Mouse (Mus musculus): ENCODE data around the gene Alcam.

The Alcam gene

GRCm38 (mm10) chr16:52250935-52251334 is 202.9 kb downstream of the Alcam start:
- no peak for DNase-seq (ENCODE audit: low spot score)

GRCm38 (mm10) chr16:52250196-52250595 is 203.7 kb downstream of the Alcam start:
- DNase-seq (ENCODE audit: low spot score), result no peak

DNA sequence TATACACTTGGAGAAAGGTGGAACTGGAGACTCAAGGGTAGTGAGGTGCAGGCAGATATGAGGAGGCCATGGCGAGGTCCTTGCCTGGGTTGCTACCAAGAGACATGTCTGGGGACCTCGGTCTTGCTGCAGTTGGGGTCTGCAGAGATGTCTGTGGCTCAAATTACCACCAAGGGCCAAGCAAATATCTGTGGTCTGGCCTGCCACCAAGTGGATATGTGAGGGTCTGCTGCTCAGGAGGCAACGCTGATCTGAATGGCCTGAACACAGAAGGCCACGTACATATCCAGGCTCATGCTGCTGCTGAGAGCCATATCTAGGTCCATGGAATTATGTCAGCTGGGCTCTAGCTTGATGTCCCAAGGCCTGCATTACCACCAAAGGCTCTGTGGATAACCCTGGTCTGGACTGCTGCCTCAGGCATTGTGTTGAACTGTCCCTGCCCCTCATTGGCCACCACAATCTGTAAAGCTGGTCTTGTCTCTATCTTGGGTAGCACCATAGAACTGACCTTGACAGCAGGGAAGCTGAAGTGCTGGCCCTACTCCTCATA is 210.4 kb downstream of the Alcam start:
- no peak for DNase-seq (ENCODE audit: low spot score)

DNA sequence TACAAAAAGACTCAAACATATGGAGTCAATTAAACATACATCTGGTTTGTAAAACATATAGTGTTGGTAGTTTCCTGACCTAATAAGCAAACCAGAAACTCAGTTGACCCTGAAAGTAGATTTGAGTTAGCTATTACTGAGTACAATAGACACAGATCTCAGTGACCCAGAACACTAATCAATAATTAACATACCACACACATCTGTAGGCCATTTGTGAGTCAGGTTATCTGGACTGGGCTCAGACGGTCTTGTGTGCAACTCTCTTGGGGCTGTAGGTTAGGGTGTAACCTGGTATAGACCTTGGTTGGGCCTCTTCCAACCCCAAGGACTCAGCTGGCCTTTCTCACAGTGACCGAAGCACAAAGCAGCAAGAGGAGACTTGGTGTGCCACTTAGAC is 211.7 kb downstream of the Alcam start:
- DNase-seq (ENCODE audit: low spot score), result no peak

GRCm38 (mm10) chr16:52229930-52230329 is 223.9 kb downstream of the Alcam start:
- DNase-seq (ENCODE audit: low spot score), result no peak

DNA sequence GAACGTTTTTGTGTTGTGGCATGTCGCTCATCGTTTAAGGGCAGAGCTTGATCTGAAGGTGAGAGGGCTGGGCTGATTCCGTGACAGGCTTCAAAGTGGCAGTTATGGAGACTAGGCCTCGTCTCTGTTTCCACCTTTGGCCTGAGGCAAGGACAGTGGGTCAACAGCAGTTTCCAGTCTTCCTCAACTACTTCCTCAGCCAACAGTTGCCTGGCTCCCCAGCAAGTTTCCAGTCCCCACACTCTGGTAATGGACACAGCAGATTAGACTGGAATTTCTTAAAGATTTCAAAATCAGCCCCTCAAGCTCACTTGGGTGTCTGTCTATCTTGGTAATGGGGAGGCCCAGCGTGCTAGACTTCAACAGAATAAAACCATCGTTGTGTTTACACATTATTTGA is 224.4 kb downstream of the Alcam start:
- no peak for DNase-seq (ENCODE audit: low spot score)

- no peak for DNase-seq (ENCODE audit: low spot score)
Observed at GRCm38 (mm10) chr16:52222896-52223295, 231.0 kb downstream of the Alcam start.

DNA sequence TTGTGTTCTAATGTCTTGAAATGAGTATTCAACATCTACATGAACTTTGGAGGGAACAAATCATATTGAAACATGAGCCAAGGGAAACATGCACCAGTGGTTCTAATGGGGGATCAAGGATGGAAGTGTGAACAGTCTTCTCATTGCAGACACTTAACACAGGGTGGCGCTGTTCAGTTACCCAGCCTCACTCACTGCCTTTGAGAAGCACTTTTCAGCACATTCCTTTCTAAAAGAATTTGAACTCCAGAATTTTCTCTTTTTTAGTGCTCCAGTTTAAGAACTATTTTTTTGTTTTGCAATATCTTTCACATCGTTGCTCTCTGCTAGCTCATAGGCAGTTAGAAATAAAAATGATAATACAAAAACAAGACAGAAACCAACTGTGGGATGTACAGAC is 234.8 kb downstream of the Alcam start:
- no peak for DNase-seq (ENCODE audit: low spot score)

- no peak for DNase-seq (ENCODE audit: low spot score)
Observed at GRCm38 (mm10) chr16:52210844-52211606, 242.8 kb downstream of the Alcam start.

- DNase-seq (ENCODE audit: low spot score), result no peak
Observed at GRCm38 (mm10) chr16:52200107-52200506, 253.8 kb downstream of the Alcam start.
